Mouse (Mus musculus): ENCODE measurements around the gene Otof. TPM values are rescaled to one million over a fixed set of nuclear protein-coding genes. Genes with fewer than 3 reads are reported as not detected.

Gene Otof
- polyA plus RNA-seq, 1 experiment from 2014 or later = 0.53 TPM

DNA sequence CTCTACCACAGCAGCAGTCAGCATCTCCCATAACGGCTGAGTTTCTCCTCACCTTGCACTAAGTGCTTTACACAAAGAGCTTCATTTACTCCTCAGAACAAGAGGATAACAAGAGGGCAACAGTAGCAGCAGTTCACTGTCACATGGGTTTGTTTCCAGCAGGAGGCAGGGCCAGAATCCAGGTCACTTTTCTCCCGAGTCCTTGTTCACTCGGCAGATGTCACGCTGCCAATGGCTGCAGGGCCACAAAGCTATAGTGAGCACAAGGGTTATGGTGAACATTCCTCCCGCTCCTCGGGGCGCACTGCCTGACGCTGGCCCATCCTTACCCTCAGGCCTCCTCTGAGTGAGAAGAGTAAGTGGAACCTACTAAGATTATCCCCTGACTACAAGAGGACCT is 21.8 kb upstream of the Otof start:
- no peaks in the 10 kb centered on the region for H3K4me1 ChIP-seq (ENCODE audit: control insufficient read depth, insufficient read depth, low read length)
- H3K4me3 ChIP-seq (ENCODE audit: low read length) = no peak overlapping the region
- no peak for ATAC-seq
- no peak overlapping the region for H3K9ac ChIP-seq (ENCODE audit: low read depth, low read length)
- H3K36me3 ChIP-seq (ENCODE audit: control insufficient read depth, insufficient read depth, low read length) = no peaks in the 10 kb centered on the region
- no peak overlapping the region for H3K27ac ChIP-seq (ENCODE audit: low read length)
- H3K27me3 ChIP-seq (replicated peaks; ENCODE audit: control insufficient read depth, insufficient read depth, low read length) = no peaks in the 10 kb centered on the region
- no peaks in the 10 kb centered on the region for H3K9me3 ChIP-seq (ENCODE audit: control insufficient read depth, low read length)
- H3K4me2 ChIP-seq (ENCODE audit: low read depth, low read length) = no peak overlapping the region
- WGBS = 80% methylated on average over 8 of the region's 8 CpGs

DNA sequence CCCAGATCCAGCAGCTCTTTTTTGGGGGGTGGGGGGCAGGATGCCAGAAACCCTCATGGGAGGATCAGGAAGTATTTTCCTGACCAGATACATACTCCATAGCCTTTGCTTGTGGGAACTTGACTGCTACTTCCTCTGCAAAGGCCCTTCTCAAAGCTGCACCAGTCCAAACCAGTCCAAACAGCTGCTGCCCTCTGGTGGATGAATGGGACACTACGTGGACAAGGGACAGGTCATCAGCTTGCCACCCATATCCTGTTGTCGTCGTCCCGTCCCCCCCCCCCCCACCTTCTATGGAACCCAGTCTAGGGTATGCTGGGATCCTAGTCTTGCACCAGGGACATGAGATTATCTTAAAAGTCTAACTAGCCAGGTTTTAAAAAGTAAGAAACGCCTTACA is 20.6 kb upstream of the Otof start:
- no peaks in the 10 kb centered on the region for H3K4me1 ChIP-seq (ENCODE audit: control insufficient read depth, insufficient read depth, low read length)
- no peaks in the 10 kb centered on the region for H3K9me3 ChIP-seq (ENCODE audit: control insufficient read depth, low read length)
- H3K9ac ChIP-seq (ENCODE audit: low read depth, low read length) = no peak overlapping the region
- H3K27me3 ChIP-seq (replicated peaks; ENCODE audit: control insufficient read depth, insufficient read depth, low read length) = no peaks in the 10 kb centered on the region
- H3K4me2 ChIP-seq (ENCODE audit: low read depth, low read length) = no peak overlapping the region
- peak; percentile 42; the same call in 1 of the 2 replicates for ATAC-seq
- no peaks in the 10 kb centered on the region for H3K36me3 ChIP-seq (ENCODE audit: control insufficient read depth, insufficient read depth, low read length)
- WGBS = 18% methylated on average over 5 of the region's 5 CpGs
- no peak overlapping the region for H3K4me3 ChIP-seq (ENCODE audit: low read length)
- no peak overlapping the region for H3K27ac ChIP-seq (ENCODE audit: low read length)

DNA sequence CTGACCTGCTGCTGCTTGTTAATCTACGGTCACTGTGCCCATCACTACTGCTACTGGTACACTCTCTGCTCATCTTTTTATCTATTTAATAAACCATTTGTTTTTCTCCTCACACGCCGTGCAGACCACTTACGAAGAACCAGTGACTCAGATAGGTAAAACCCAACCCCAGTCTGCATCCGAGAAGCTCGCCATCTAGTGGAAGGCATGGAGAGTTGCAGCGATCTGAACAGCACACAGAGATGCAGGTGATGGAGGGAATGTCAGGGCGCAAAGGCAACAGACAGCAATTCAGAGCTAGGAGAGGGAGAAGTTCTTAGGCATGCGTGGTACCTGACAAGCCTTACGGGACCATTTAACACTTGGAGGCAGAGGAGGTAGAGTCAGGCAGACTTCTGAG is 14.8 kb upstream of the Otof start:
- Histone ChIP-seq H3K4me2 (ENCODE audit: low read depth, low read length) (no peak overlapping the region), H3K4me3 (ENCODE audit: low read length) (no peak overlapping the region), H3K9ac (ENCODE audit: low read depth, low read length) (no peak overlapping the region), H3K27me3 (replicated peaks; ENCODE audit: control insufficient read depth, insufficient read depth, low read length) (no peaks in the 10 kb centered on the region), H3K4me1 (ENCODE audit: control insufficient read depth, insufficient read depth, low read length) (no peaks in the 10 kb centered on the region), H3K9me3 (ENCODE audit: control insufficient read depth, low read length) (no peaks in the 10 kb centered on the region), H3K27ac (ENCODE audit: low read length) (no peak overlapping the region), H3K36me3 (ENCODE audit: control insufficient read depth, insufficient read depth, low read length) (no peaks in the 10 kb centered on the region)
- WGBS = 44% methylated on average over 10 of the region's 10 CpGs
- ATAC-seq = no peak

DNA sequence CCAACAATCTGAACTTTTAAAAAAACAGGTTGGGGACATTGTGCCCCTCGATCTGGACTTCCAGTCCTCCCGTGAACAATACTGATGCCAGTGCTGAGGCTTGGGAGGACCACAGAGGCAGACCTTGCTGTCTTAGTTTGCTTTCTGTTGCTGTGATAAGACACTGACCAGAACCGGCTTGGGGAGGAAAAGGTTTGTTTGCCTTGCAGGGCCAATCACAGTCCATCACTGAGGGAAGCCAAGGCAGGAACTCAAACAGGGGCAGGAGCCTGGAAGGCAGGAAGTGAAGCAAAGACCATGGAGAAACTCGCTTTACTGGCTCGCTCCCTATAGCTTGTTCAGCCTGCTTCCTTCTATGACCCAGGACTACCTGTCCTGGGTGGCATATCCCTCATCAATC is 10.4 kb upstream of the Otof start:
- H3K4me3 ChIP-seq (ENCODE audit: low read length) = no peak overlapping the region
- no peak overlapping the region for H3K9ac ChIP-seq (ENCODE audit: low read depth, low read length)
- H3K4me2 ChIP-seq (ENCODE audit: low read depth, low read length) = no peak overlapping the region
- no peak overlapping the region for H3K27ac ChIP-seq (ENCODE audit: low read length)
- WGBS = 44% methylated on average over 5 of the region's 5 CpGs
- H3K27me3 ChIP-seq (replicated peaks; ENCODE audit: control insufficient read depth, insufficient read depth, low read length) = no peaks in the 10 kb centered on the region
- no peak for ATAC-seq
- H3K4me1 ChIP-seq (ENCODE audit: control insufficient read depth, insufficient read depth, low read length) = no peaks in the 10 kb centered on the region
- no peaks in the 10 kb centered on the region for H3K36me3 ChIP-seq (ENCODE audit: control insufficient read depth, insufficient read depth, low read length)
- no peaks in the 10 kb centered on the region for H3K9me3 ChIP-seq (ENCODE audit: control insufficient read depth, low read length)

DNA sequence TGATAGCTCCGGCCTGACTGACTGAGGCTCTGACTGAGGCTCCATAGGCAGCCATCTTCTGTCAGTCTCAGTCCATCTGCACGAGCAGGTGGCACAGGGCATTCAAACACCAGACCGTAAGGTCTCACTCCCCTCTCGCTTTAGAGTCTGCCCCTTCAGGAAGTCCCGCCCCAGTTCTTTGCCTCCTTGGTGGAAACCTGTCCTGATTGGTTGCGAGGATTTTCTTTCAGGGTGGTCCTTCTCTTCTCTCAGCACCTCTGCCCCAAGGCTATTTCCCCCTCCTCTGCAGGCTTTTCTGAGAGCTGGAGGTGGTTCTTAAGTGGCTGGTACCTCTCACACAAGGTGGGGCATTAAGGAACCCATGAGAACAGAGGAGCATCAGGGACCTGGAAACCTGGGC is 8.7 kb upstream of the Otof start:
- no peak for ATAC-seq
- WGBS = 65% methylated on average over 6 of the region's 6 CpGs
- Histone ChIP-seq H3K36me3 (ENCODE audit: control insufficient read depth, insufficient read depth, low read length) (no peaks in the 10 kb centered on the region), H3K9ac (ENCODE audit: low read depth, low read length) (no peak overlapping the region), H3K4me2 (ENCODE audit: low read depth, low read length) (no peak overlapping the region), H3K4me1 (ENCODE audit: control insufficient read depth, insufficient read depth, low read length) (peaks cover 2% of the 10 kb centered on the region; the same call in 1 of the 2 replicates), H3K27ac (ENCODE audit: low read length) (no peak overlapping the region), H3K27me3 (replicated peaks; ENCODE audit: control insufficient read depth, insufficient read depth, low read length) (no peaks in the 10 kb centered on the region; the same call in 1 of the 2 replicates), H3K9me3 (ENCODE audit: control insufficient read depth, low read length) (no peaks in the 10 kb centered on the region), H3K4me3 (ENCODE audit: low read length) (no peak overlapping the region)

DNA sequence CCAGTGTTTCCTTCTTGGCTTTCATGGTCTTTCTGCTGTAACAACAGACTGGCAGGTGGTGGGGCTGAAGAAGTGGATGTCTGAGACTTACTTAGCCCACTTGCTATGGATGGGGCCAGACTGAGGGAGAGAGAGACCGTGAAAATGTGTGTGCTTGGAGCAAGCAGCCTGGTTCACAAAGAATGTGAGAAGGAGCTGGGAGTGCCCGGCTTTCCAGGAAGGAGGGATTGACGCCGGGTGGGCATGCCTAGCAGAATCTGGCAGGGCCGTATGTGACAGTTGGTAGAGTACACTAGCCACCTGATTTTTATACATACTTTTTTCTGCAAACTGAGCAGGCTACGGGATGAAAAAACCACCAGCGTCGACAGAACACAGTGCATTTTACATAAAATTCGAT is 4.6 kb upstream of the Otof start:
- 36% methylated on average over 9 of the region's 9 CpGs for WGBS
- Histone ChIP-seq H3K27me3 (replicated peaks; ENCODE audit: control insufficient read depth, insufficient read depth, low read length) (peaks cover 2% of the 10 kb centered on the region; the same call in 1 of the 2 replicates), H3K9me3 (ENCODE audit: control insufficient read depth, low read length) (no peaks in the 10 kb centered on the region), H3K4me1 (ENCODE audit: control insufficient read depth, insufficient read depth, low read length) (peaks cover 5% of the 10 kb centered on the region; the same call in 1 of the 2 replicates), H3K27ac (ENCODE audit: low read length) (no peak overlapping the region), H3K4me3 (ENCODE audit: low read length) (peak overlapping the region; percentile 21), H3K36me3 (ENCODE audit: control insufficient read depth, insufficient read depth, low read length) (no peaks in the 10 kb centered on the region), H3K4me2 (ENCODE audit: low read depth, low read length) (peak overlapping the region; percentile 45), H3K9ac (ENCODE audit: low read depth, low read length) (peak overlapping the region; percentile 20; the same call in 1 of the 2 replicates)
- no peak for ATAC-seq

DNA sequence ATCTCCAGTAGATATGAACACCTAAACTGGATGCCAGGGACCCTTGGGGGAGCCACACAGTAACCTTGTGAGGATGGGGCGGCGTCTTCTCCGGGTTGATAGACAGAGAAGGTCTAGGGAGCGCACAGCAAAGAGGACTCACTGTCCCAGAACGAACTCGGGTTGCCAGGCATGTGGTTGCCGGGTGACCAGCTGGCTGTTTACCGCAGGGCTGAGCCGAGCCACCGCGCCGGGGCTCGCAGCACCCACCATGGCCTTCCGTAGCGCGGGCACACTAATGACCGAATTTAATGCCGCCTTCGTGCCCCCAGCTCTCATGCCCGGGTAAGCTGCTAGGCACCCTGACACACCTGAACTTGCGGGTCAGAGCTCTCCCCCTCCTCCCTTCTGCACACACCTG is 4.1 kb upstream of the Otof start, which contains the start of gene 1700001C02Rik:
TSS of gene 1700001C02Rik (plus strand) at position 187 of the 400 bp plus-strand sequence.
- 16% methylated on average over 21 of the region's 21 CpGs for WGBS
- peak within 1 kb of the TSS; percentile 45 for H3K4me2 ChIP-seq (ENCODE audit: low read depth, low read length)
- H3K9ac ChIP-seq (ENCODE audit: low read depth, low read length) = peak within 1 kb of the TSS; percentile 20; the same call in 1 of the 2 replicates
- peaks cover 5% of the 10 kb centered on the region; the same call in 1 of the 2 replicates for H3K4me1 ChIP-seq (ENCODE audit: control insufficient read depth, insufficient read depth, low read length)
- peak within 1 kb of the TSS; percentile 21 for H3K4me3 ChIP-seq (ENCODE audit: low read length)
- H3K27ac ChIP-seq (ENCODE audit: low read length) = no peak within 1 kb of the TSS
- H3K36me3 ChIP-seq (ENCODE audit: control insufficient read depth, insufficient read depth, low read length) = no peaks in the 10 kb centered on the region
- no peaks in the 10 kb centered on the region for H3K9me3 ChIP-seq (ENCODE audit: control insufficient read depth, low read length)
- no peak for ATAC-seq
- H3K27me3 ChIP-seq (replicated peaks; ENCODE audit: control insufficient read depth, insufficient read depth, low read length) = peaks cover 5% of the 10 kb centered on the region; the same call in 1 of the 2 replicates

DNA sequence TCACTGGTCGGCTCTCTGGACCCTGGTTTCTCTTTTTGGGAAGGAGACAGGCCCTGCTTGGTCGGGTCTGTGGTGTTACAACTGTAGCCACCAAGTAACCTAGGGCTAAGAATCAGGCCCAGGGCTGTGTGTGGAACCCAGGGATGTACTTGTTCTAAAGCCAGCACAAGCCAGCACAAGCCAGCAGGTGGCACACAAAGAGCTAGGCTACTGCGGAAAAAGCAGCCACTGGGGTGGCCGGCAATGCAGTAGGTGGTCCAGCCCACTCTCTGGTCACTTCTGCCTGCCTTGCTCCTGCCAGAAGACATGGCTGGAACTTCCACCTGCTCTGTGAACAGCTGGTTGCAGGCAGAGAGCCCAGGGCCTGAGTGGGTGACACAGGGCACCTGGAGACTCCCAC is 1.6 kb downstream of the Otof start:
- Histone ChIP-seq H3K27me3 (replicated peaks; ENCODE audit: control insufficient read depth, insufficient read depth, low read length) (0 out of 2 replicates have a peak, but pooled peaks cover 5% of the 10 kb centered on the region), H3K4me3 (ENCODE audit: low read length) (no peak overlapping the region), H3K27ac (ENCODE audit: low read length) (no peak overlapping the region), H3K4me2 (ENCODE audit: low read depth, low read length) (no peak overlapping the region), H3K9ac (ENCODE audit: low read depth, low read length) (no peak overlapping the region), H3K4me1 (ENCODE audit: control insufficient read depth, insufficient read depth, low read length) (peaks cover 3% of the 10 kb centered on the region; the same call in 1 of the 2 replicates), H3K9me3 (ENCODE audit: control insufficient read depth, low read length) (no peaks in the 10 kb centered on the region), H3K36me3 (ENCODE audit: control insufficient read depth, insufficient read depth, low read length) (no peaks in the 10 kb centered on the region)
- 46% methylated on average over 4 of the region's 4 CpGs for WGBS
- ATAC-seq = no peak

DNA sequence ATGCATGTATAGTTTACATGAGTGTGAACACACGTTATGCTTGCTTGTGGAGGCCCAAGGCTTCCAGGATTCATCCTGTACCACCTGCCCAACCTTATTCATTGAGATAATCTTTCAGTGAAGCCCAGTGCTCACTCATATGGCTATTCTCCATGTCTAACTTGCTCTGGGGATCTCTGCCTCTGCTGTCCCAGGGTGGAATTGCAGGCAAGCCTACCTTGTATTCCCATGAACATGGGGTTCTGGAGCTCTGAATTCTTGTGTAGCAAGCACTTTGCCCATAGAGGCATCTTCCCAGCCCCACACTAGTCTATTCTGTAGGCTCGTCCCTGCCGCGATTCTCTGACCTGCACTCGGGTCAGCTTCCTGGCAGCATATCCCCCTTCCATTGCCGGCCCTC is 5.7 kb downstream of the Otof start:
- no peaks in the 10 kb centered on the region for H3K36me3 ChIP-seq (ENCODE audit: control insufficient read depth, insufficient read depth, low read length)
- no peak for ATAC-seq
- H3K4me2 ChIP-seq (ENCODE audit: low read depth, low read length) = no peak overlapping the region
- no peak overlapping the region for H3K27ac ChIP-seq (ENCODE audit: low read length)
- H3K4me1 ChIP-seq (ENCODE audit: control insufficient read depth, insufficient read depth, low read length) = no peaks in the 10 kb centered on the region; the same call in 1 of the 2 replicates
- WGBS = 59% methylated on average over 6 of the region's 6 CpGs
- H3K4me3 ChIP-seq (ENCODE audit: low read length) = no peak overlapping the region
- no peaks in the 10 kb centered on the region for H3K9me3 ChIP-seq (ENCODE audit: control insufficient read depth, low read length)
- H3K9ac ChIP-seq (ENCODE audit: low read depth, low read length) = no peak overlapping the region
- no peaks in the 10 kb centered on the region for H3K27me3 ChIP-seq (replicated peaks; ENCODE audit: control insufficient read depth, insufficient read depth, low read length)

DNA sequence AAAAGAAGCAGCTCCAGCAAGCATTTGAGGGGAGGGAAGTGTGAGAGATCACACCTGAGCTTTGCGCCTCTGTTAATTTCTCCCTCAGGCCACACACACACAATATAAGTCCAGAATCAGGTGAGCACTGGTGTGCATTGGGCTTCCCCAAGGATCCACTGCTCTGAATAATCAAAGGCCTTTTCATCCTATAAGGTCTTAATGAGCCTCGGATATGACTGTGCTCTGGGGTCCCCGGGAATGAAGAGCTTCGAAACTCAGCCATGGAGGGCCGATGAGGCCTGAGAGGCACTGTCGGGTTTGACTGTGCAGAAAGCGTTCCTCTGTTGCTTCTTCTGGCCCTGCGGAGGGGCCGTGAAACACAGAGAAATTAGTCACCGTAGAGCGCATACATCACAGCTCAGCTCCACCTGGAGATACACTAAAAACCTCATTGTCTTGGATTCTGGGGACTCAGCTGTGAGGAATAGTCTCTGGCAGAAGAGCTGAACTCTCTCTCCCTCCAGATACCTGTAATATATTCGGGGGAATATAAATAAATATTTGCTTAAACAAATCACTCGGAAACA is 17.3 kb downstream of the Otof start:
- no peak overlapping the region for H3K27ac ChIP-seq (ENCODE audit: low read length)
- ATAC-seq = no peak
- H3K4me3 ChIP-seq (ENCODE audit: low read length) = no peak overlapping the region
- H3K9ac ChIP-seq (ENCODE audit: low read depth, low read length) = no peak overlapping the region
- no peaks in the 10 kb centered on the region for H3K36me3 ChIP-seq (ENCODE audit: control insufficient read depth, insufficient read depth, low read length)
- H3K9me3 ChIP-seq (ENCODE audit: control insufficient read depth, low read length) = no peaks in the 10 kb centered on the region
- no peak overlapping the region for H3K4me2 ChIP-seq (ENCODE audit: low read depth, low read length)
- 78% methylated on average over 13 of the region's 13 CpGs for WGBS
- H3K4me1 ChIP-seq (ENCODE audit: control insufficient read depth, insufficient read depth, low read length) = no peaks in the 10 kb centered on the region
- H3K27me3 ChIP-seq (replicated peaks; ENCODE audit: control insufficient read depth, insufficient read depth, low read length) = no peaks in the 10 kb centered on the region

Data from intestine, embryonic 16.5 days (tissue).